15 mouse cellular contexts compared by ENCODE assay signal in the genomic region with DNA sequence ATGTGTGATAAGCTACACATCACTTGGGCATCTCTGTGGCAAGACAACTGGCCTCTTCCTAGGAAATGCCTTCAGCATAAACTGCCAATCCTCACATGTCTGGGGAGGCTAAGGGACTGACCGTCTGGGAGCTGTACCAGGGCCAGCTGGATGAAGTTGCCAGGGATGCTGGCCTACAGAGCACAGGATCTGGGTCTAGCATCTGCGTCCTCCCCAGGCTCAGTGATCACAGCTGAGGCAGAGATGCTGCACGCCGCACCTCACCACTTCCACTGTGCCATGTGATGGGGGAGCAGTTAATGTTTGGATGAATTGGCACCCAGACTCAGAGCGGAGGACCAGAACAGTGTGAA.
A peak's percentile ranks its signal among the peaks of the same experiment; 100 is the strongest.
DNase-seq lines count a peak whose midpoint lies in the region; ATAC-seq lines count a peak whose summit lies in the region.
"Had no signal": no experiment of that assay in that cellular context is flagged by ENCODE, and none has a peak within 500 bp of the region (broad histone marks: within the 10 kb centered on the region; RNA-seq: fewer than 3 reads in every experiment).

No protein-coding gene starts in this region.

- no peak overlapping the region for H3K9ac ChIP-seq in neural tube, embryonic 14.5 days (replicated peaks; ENCODE audit: low read depth, low read length)
- H3K9ac ChIP-seq: heart, embryonic 15.5 days had no signal

- no peak overlapping the region for H3K4me3 ChIP-seq in neural tube, embryonic 14.5 days (ENCODE audit: low read depth, low read length)
- H3K4me3 ChIP-seq: heart, embryonic 15.5 days; left cerebral cortex, adult 2 months; myocyte had no signal

- H3K4me1 ChIP-seq in neural tube, embryonic 14.5 days (ENCODE audit: control insufficient read depth, insufficient read depth, low read length): 0 out of 2 replicates have a peak, but pooled peaks cover 5% of the 10 kb centered on the region
- H3K4me1 ChIP-seq: heart, embryonic 15.5 days had no signal

- H3K27ac ChIP-seq in neural tube, embryonic 14.5 days (ENCODE audit: low read depth, low read length): peak overlapping the region; percentile 44; the same call in 1 of the 2 replicates
- H3K27ac ChIP-seq: heart, embryonic 15.5 days; kidney, postnatal 0 days; left cerebral cortex, adult 2 months had no signal

- no peak for ATAC-seq in neural tube, embryonic 14.5 days (ENCODE audit: low read depth)

- H3K9me3 ChIP-seq in neural tube, embryonic 14.5 days (ENCODE audit: control insufficient read depth, low read length): no peaks in the 10 kb centered on the region; the same call in 1 of the 2 replicates
- H3K9me3 ChIP-seq: heart, embryonic 15.5 days had no signal

- H3K36me3 ChIP-seq in neural tube, embryonic 14.5 days (ENCODE audit: control insufficient read depth, insufficient read depth, low read length): no peaks in the 10 kb centered on the region
- H3K36me3 ChIP-seq: G1E; heart, embryonic 15.5 days had no signal

- H3K27me3 ChIP-seq in neural tube, embryonic 14.5 days (ENCODE audit: control insufficient read depth, insufficient read depth, low read length): no peaks in the 10 kb centered on the region
- H3K27me3 ChIP-seq: heart, embryonic 15.5 days had no signal

- WGBS in neural tube, embryonic 14.5 days: 60% methylated on average over 5 of the region's 5 CpGs

- no peak overlapping the region for H3K4me2 ChIP-seq in neural tube, embryonic 14.5 days (ENCODE audit: low read depth, low read length)
- H3K4me2 ChIP-seq: heart, embryonic 15.5 days had no signal

- intact Hi-C loops in left cerebral cortex, postnatal 4 days (cut with DNase I): no loop called here
- intact Hi-C loops in left cerebral cortex, postnatal 14 days (cut with DNase I): no loop called here

- peak; percentile 89 for DNase-seq in left cerebral cortex, postnatal 4 days
- no peak for DNase-seq in left cerebral cortex, postnatal 14 days (ENCODE audit: low spot score in 2 of 2)
- peak; percentile 58 for DNase-seq in cerebellum, adult 11 months
- DNase-seq in cerebellum, postnatal 10 days: peak; percentile 91 to 95
- no peak for DNase-seq in spleen, adult 18-20 months
- no peak for DNase-seq in right cerebral cortex, postnatal 10 days (ENCODE audit: low spot score in 2 of 2)
- DNase-seq: adrenal gland, postnatal 10 days; lung, adult 18-20 months; right cerebral cortex, adult 18-20 months had no signal

Comparison
In these comparisons a context has a peak if more than half of its experiments do, and no peak if none do; other contexts are left out.
1. DNase-seq: peak in left cerebral cortex, postnatal 4 days (single experiment), cerebellum, adult 11 months (single experiment) and cerebellum, postnatal 10 days (2 of 2); none in left cerebral cortex, postnatal 14 days (0 of 2), spleen, adult 18-20 months (0 of 2) and right cerebral cortex, postnatal 10 days (0 of 2).